Mouse (Mus musculus) hindbrain, embryonic 16.5 days (tissue): ENCODE data around the gene Serpinb9f. TPM values are rescaled to one million over a fixed set of nuclear protein-coding genes. Genes with fewer than 3 reads are reported as not detected.
"Not testable (repeated sequence)": the region's sequence is repeated elsewhere in the genome, so short reads cannot be mapped to it uniquely, and the experiment has no call there.

Experiments used
- ATAC-seq: fragments of 200-750 bp; cut with Nextera tagmentation; 2 replicates; pipeline ENCODE4 v1.8.0; 2017; ENCODE audit warnings: moderate TSS enrichment, moderate library complexity
- H3K27ac ChIP-seq: fragments of 300-500 bp; sonication (generic); 2 replicates; pipeline ENCODE4 v1.5.1; 2014; ENCODE audit warnings: low read depth, mild to moderate bottlenecking, control low read depth, low read length, moderate library complexity
- H3K27me3 ChIP-seq: fragments of 300-500 bp; sonication (generic); replicated peaks from 2 replicates; pipeline ENCODE4 v1.6.1; 2014; ENCODE audit warnings: low read length; ENCODE audit not compliant: control insufficient read depth, insufficient read depth
- H3K36me3 ChIP-seq: fragments of 300-500 bp; sonication (generic); 2 replicates; pipeline ENCODE4 v1.6.1; 2014; ENCODE audit warnings: mild to moderate bottlenecking, low read length, moderate library complexity, mixed read lengths; ENCODE audit not compliant: control insufficient read depth, insufficient read depth
- H3K4me1 ChIP-seq: fragments of 300-500 bp; sonication (generic); 2 replicates; pipeline ENCODE4 v1.6.1; 2014; ENCODE audit warnings: low read depth, low read length; ENCODE audit not compliant: control insufficient read depth, insufficient read depth
- H3K4me2 ChIP-seq: fragments of 300-500 bp; sonication (generic); 2 replicates; pipeline ENCODE4 v1.6.1; 2014; ENCODE audit warnings: mild to moderate bottlenecking, low read length, control low read depth, moderate library complexity
- H3K4me3 ChIP-seq: fragments of 300-500 bp; sonication (generic); 2 replicates; pipeline ENCODE4 v1.5.1; 2014; ENCODE audit warnings: mild to moderate bottlenecking, low read length, control low read depth, moderate library complexity
- H3K9ac ChIP-seq: fragments of 300-500 bp; sonication (generic); 2 replicates; pipeline ENCODE4 v1.6.1; 2014; ENCODE audit warnings: low read depth, mild to moderate bottlenecking, control low read depth, low read length, moderate library complexity
- H3K9me3 ChIP-seq: fragments of 300-500 bp; sonication (generic); 2 replicates; pipeline ENCODE4 v1.6.1; 2014; ENCODE audit warnings: mild to moderate bottlenecking, low read length, moderate library complexity; ENCODE audit not compliant: control insufficient read depth
- WGBS: fragments of 180-500 bp; shearing (Covaris S2); extraction: QIAGEN DNeasy Blood & Tissue Kit; methylation state at CpG from one replicate; pipeline ENCODE4 v1.1.7; 2014; 5-methylcytosine and 5-hydroxymethylcytosine counted together
- polyA plus RNA-seq: library from polyadenylated mRNA; unstranded; fragments of >200 nt; fragmentation: Nextera tagmentation; extraction: Ambion mirVana; gene quantifications from 2 replicates; pipeline ENCODE4 v1.2.1, GENCODE M21; 2015

Serpinb9f gene
- not detected in 2 replicates for polyA plus RNA-seq

- H3K4me1 ChIP-seq, H3K4me2 ChIP-seq, H3K9me3 ChIP-seq, H3K27me3 ChIP-seq, ATAC-seq, H3K36me3 ChIP-seq, H3K4me3 ChIP-seq, H3K27ac ChIP-seq, H3K9ac ChIP-seq: not testable (repeated sequence)
- 91% methylated on average over 3 of the region's 3 CpGs for WGBS
Observed at GRCm38 (mm10) chr13:33323777-33324176, at the start of gene Serpinb9f. Gene Serpinb9f, plus strand, starts transcription at chr13:33324077.

GRCm38 (mm10) chr13:33308631-33309030 lies 15.2 kb upstream of the Serpinb9f start:
- H3K9ac ChIP-seq, H3K4me2 ChIP-seq, H3K4me3 ChIP-seq, H3K9me3 ChIP-seq, ATAC-seq, H3K27ac ChIP-seq, H3K27me3 ChIP-seq, H3K4me1 ChIP-seq, H3K36me3 ChIP-seq: not testable (repeated sequence)
- 95% methylated on average over 4 of the region's 4 CpGs for WGBS

GRCm38 (mm10) chr13:33356666-33357065 lies 32.8 kb downstream of the Serpinb9f start:
- not testable (repeated sequence) for H3K9me3 ChIP-seq, H3K4me3 ChIP-seq, ATAC-seq, H3K27me3 ChIP-seq, H3K9ac ChIP-seq, H3K4me1 ChIP-seq, H3K4me2 ChIP-seq, H3K27ac ChIP-seq, H3K36me3 ChIP-seq
- 100% methylated on average over 1 of the region's 1 CpGs for WGBS

Other genes starting within 250 kb of the Serpinb9f start
- gene Serpinb1b, start 245.5 kb upstream of the Serpinb9f start, polyA plus RNA-seq, result 26.4 and 34.9 TPM in 2 replicates
- not detected in 2 replicates for gene Serpinb9c, start 164.3 kb upstream of the Serpinb9f start, polyA plus RNA-seq
- gene Serpinb9d, start 131.1 kb upstream of the Serpinb9f start, polyA plus RNA-seq, result not detected in 2 replicates
- not detected in 2 replicates for gene Serpinb9e, start 74.5 kb upstream of the Serpinb9f start, polyA plus RNA-seq
- gene Gm11397, start 71.7 kb downstream of the Serpinb9f start, polyA plus RNA-seq, result not detected in 2 replicates
- gene Serpinb9g, start 160.7 kb downstream of the Serpinb9f start, polyA plus RNA-seq, result not detected in 2 replicates